Mouse (Mus musculus) heart, adult 2 months (tissue): Measurements from ENCODE around the gene Pet117. TPM values are rescaled to one million over a fixed set of nuclear protein-coding genes. Genes with fewer than 3 reads are reported as not detected.

Experiments used
- DNase-seq, 2 experiments: peaks; one replicate each; pipeline ENCODE4 v3.0.0; 2021
- H3K27ac ChIP-seq: fragments of 200-600 bp; 2 replicates; pipeline ENCODE4 v1.8.1; 2022
- H3K27me3 ChIP-seq: fragments of 200-500 bp; 2 replicates; pipeline ENCODE4 v1.6.1; 2012; ENCODE audit warnings: mild to moderate bottlenecking, low read length, inconsistent platforms, mixed read lengths; ENCODE audit not compliant: control insufficient read depth, insufficient read depth
- H3K36me3 ChIP-seq: fragments of 200-500 bp; 2 replicates; pipeline ENCODE4 v1.6.1; 2012; ENCODE audit warnings: low read length, inconsistent platforms; ENCODE audit not compliant: control insufficient read depth, insufficient read depth
- H3K4me1 ChIP-seq: fragments of 200-500 bp; 2 replicates; pipeline ENCODE4 v1.6.1; 2011; ENCODE audit warnings: low read length; ENCODE audit not compliant: control insufficient read depth, insufficient read depth
- H3K4me3 ChIP-seq: fragments of 200-600 bp; 2 replicates; pipeline ENCODE4 v1.8.1; 2022
- H3K79me2 ChIP-seq: fragments of 200-500 bp; replicated peaks from 2 replicates; pipeline ENCODE4 v1.6.1; 2012; ENCODE audit warnings: mild to moderate bottlenecking, inconsistent platforms, low read length, moderate library complexity, mixed read lengths; ENCODE audit not compliant: control insufficient read depth, insufficient read depth
- H3K9ac ChIP-seq: fragments of 200-500 bp; 2 replicates; pipeline ENCODE4 v1.6.1; 2012; ENCODE audit warnings: low read depth, mild to moderate bottlenecking, control low read depth, inconsistent platforms, low read length, mixed read lengths
- CTCF ChIP-seq: fragments of 200-600 bp; IDR thresholded peaks from 2 replicates; pipeline ENCODE4 v1.8.1; 2022; ENCODE audit warnings: antibody characterized with exemption, mild to moderate bottlenecking, moderate library complexity
- EP300 ChIP-seq: fragments of 200-500 bp; IDR thresholded peaks from 2 replicates; pipeline ENCODE4 v1.6.1; 2011; ENCODE audit warnings: low read depth, low read length, control low read depth; ENCODE audit not compliant: insufficient read depth
- POLR2A ChIP-seq: fragments of 200-500 bp; IDR thresholded peaks from 2 replicates; pipeline ENCODE4 v1.6.1; 2011; ENCODE audit warnings: mild to moderate bottlenecking, low read depth, low read length, control low read depth; ENCODE audit not compliant: insufficient read depth
- WGBS: fragments of 180-500 bp; shearing (Covaris S2); methylation state at CpG from one replicate; pipeline ENCODE4 v1.1.7; 2018; 5-methylcytosine and 5-hydroxymethylcytosine counted together
- intact Hi-C: fragments of 180-260 bp; cut with DNase I; formaldehyde crosslinking; loops from one replicate; pipeline ENCODE4 v1.15.1; 2025
- polyA plus RNA-seq: library from polyadenylated mRNA; depleted of rRNA; stranded (reverse); fragments of >200 nt; gene quantifications from 2 replicates; pipeline ENCODE4 v1.2.3, GENCODE M21; 2012
- total RNA-seq, 2 experiments: library from RNA; stranded (reverse); gene quantifications; 2 replicates each; pipeline ENCODE4 v1.2.3; 2021

The Pet117 gene
- total and polyA plus RNA-seq, 3 experiments, result 8.9 to 9.1 TPM; not detected in 1

DNA sequence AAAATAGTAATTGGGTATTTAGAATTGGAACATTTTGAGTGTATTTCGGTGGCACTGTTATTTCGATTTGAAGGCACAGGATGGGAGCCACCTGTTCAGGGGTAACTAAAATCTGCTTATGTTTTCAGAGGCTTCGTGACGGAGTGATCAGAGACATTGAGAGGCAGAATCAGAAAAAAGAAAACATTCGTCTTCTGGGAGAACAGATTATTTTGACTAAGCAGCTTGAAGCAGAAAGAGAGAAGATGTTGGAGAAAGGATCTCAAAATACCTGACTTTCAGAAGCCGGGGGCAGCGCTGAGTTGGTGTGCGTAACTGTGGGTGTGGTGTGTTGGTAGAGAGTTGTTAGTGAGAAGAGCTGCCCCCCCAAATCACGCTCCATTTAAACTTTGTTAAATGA lies 4.3 kb downstream of the Pet117 start:
- no peak overlapping the region for H3K27ac ChIP-seq
- H3K4me3 ChIP-seq, result no peak overlapping the region
- H3K27me3 ChIP-seq, result no peaks in the 10 kb centered on the region
- 95% methylated on average over 9 of the region's 9 CpGs for WGBS
- no peak for DNase-seq
- no peak overlapping the region for H3K9ac ChIP-seq
- TF ChIP-seq POLR2A (no peak), EP300 (no peak), CTCF (no peak)
- H3K36me3 ChIP-seq, result peaks cover 17% of the 10 kb centered on the region
- H3K4me1 ChIP-seq, result peaks cover 7% of the 10 kb centered on the region
- peaks cover 3% of the 10 kb centered on the region for H3K79me2 ChIP-seq
- intact Hi-C loops, result no loop called here

DNA sequence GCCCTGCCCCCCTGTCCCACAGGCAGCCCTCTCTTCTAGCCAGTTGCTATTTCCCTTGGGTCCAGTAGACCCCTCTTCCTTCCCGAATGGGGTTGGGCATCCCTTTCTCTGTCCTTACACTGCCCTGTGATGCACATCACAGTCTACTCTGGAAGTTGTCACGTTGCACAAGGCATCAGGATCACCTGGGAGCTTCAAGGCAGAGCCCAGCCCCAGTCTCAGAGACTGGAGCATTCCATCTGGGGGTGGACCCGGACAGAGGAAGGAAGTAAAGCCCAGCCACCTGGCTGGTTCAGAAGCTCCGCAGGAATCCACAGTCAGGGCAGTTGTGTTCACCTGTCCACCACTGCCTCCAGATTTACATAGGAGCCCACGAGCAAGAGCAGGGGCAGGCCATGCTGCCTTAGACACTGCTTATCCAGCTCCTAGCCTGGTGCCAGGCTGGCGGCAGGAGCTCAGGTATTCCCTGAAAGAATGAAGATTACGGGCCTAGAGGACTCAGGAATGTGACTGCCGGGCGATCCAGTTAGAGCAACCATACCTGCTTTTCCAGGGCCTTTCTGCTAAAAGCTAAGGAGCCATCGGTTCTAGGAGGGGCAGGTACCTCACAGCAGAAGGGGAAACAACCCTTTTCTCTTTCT lies 6.4 kb downstream of the Pet117 start:
- H3K9ac ChIP-seq, result no peak overlapping the region
- H3K27ac ChIP-seq, result no peak overlapping the region
- 83% methylated on average over 10 of the region's 10 CpGs for WGBS
- TF ChIP-seq CTCF, result no peak
- peaks cover 16% of the 10 kb centered on the region for H3K36me3 ChIP-seq
- H3K27me3 ChIP-seq, result no peaks in the 10 kb centered on the region
- peaks cover 5% of the 10 kb centered on the region; the same call in 1 of the 2 replicates for H3K4me1 ChIP-seq
- DNase-seq, result no peak
- no peak overlapping the region for H3K4me3 ChIP-seq
- intact Hi-C loops, result no loop called here
- H3K79me2 ChIP-seq, result peaks cover 3% of the 10 kb centered on the region

DNA sequence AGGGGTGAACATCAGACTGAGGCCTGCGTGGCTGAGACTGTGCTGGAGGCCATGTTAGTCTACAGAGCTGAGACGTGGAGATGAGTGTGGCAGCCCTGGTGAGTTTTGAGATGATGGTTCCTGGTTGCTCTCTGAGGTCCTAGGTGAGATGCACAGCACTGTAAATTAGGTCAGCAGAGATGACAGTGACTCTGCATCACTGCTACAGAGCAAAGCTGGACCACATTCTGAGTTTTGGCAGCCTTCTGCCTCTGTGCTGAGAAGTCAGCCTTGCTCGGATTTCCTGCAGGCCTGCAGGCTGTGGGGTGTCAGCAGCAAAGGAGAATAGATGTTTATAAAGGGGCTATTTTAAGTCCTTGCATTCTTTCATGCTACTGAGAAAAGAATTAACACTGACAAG lies 12.5 kb downstream of the Pet117 start:
- Histone ChIP-seq H3K36me3 (peaks cover 30% of the 10 kb centered on the region), H3K79me2 (no peaks in the 10 kb centered on the region; the same call in none of the 2 replicates), H3K4me3 (no peak overlapping the region), H3K9ac (no peak overlapping the region), H3K27me3 (no peaks in the 10 kb centered on the region), H3K4me1 (peaks cover 6% of the 10 kb centered on the region; the same call in 1 of the 2 replicates), H3K27ac (no peak overlapping the region)
- WGBS, result 56% methylated on average over 3 of the region's 3 CpGs
- TF ChIP-seq EP300 (no peak), POLR2A (no peak), CTCF (no peak)
- no peak for DNase-seq
- intact Hi-C loops, result no loop called here

DNA sequence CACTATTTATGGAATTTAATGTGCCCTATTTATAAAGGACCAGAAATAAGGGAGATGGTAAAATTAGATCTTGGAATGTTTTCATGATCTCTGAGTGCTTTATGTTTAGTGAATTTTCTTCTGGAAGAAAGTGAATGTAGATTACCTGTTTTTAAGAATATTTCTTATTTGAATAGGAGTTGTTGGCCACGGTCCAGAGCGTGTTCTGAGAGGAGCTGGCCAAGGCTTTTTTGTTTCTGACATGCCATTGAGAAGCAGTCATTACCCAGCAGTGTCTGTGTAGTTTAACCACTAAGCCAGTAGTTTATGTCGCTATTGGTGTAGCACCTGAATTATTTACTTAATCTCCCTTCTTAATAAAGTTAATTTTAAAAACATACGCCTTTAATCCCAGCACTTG lies 12.9 kb downstream of the Pet117 start:
- Histone ChIP-seq H3K27ac (no peak overlapping the region), H3K4me1 (peaks cover 7% of the 10 kb centered on the region), H3K36me3 (peaks cover 28% of the 10 kb centered on the region), H3K9ac (no peak overlapping the region), H3K79me2 (no peaks in the 10 kb centered on the region; the same call in none of the 2 replicates), H3K27me3 (no peaks in the 10 kb centered on the region), H3K4me3 (no peak overlapping the region)
- TF ChIP-seq POLR2A (no peak), CTCF (no peak)
- DNase-seq, result no peak
- WGBS, result 71% methylated on average over 4 of the region's 4 CpGs
- intact Hi-C loops, result no loop called here

DNA sequence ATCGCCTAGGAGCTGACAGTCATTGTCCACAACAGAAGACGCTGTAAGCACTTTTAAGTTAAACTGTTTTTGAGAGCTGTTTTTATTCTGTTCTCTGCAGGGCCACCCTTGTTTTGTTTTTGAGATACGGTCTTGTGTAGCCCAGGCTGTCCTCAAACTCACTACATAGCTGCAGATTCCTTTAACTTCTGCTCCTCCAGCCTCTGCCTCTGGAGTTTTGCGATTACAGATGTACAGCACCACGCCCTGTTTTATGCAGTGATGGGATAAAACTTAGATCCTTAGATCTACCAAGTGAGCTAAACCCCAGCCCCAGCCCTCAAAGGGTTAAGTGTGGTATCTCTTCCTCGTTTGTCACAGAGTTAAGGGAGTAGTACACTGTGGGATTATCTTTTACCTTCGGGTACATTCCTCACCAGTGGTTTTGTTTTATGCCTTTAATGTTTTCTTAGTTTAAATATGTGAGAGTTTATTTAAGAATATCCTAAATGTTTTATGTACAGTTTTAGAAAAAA lies 13.9 kb downstream of the Pet117 start:
- Histone ChIP-seq H3K27ac (no peak overlapping the region), H3K9ac (no peak overlapping the region), H3K4me3 (no peak overlapping the region), H3K4me1 (peaks cover 7% of the 10 kb centered on the region), H3K27me3 (no peaks in the 10 kb centered on the region), H3K36me3 (peaks cover 24% of the 10 kb centered on the region), H3K79me2 (no peaks in the 10 kb centered on the region; the same call in none of the 2 replicates)
- WGBS, result 77% methylated on average over 7 of the region's 7 CpGs
- intact Hi-C loops, result no loop called here
- no peak for DNase-seq
- no peak for TF ChIP-seq POLR2A
- no peak for TF ChIP-seq EP300
- TF ChIP-seq CTCF, result no peak

DNA sequence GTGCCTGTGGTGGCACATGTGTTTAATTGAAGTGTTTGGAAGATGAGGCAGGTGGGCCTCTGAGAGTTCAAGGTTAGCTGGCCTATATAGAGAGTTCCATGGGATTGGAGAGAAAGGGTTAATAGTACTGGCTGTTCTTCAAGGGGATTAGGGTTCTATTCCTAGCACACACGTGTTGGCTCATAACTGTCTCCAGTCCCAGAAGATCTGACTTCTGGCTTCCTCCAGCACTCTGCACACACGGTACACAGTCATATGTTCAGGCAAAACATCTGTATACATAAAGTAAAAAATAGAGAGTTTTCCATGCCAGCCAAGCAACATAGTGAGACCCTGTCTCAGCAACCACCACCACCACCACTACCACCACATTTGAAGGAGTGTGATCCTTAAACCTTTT lies 17.5 kb downstream of the Pet117 start:
- Histone ChIP-seq H3K4me1 (peaks cover 4% of the 10 kb centered on the region), H3K79me2 (no peaks in the 10 kb centered on the region; the same call in 1 of the 2 replicates), H3K36me3 (peaks cover 16% of the 10 kb centered on the region), H3K27me3 (no peaks in the 10 kb centered on the region), H3K27ac (peak overlapping the region; percentile 26), H3K4me3 (no peak overlapping the region), H3K9ac (no peak overlapping the region)
- 42% methylated on average over 2 of the region's 2 CpGs for WGBS
- TF ChIP-seq CTCF, result no peak
- TF ChIP-seq EP300, result no peak
- no peak for TF ChIP-seq POLR2A
- intact Hi-C loops, result no loop called here
- DNase-seq, result no peak
